Mouse (Mus musculus) stomach, postnatal 0 days (tissue): ENCODE results near the gene Drp2.

Experiments
- CTCF ChIP-seq: IDR thresholded peaks from 2 replicates; pipeline ENCODE4 v1.5.1; 2016; ENCODE audit warnings: antibody characterized with exemption, low read depth, mild to moderate bottlenecking, moderate library complexity
- EP300 ChIP-seq: optimal IDR thresholded peaks from 2 replicates; pipeline ENCODE3; 2016; ENCODE audit warnings: antibody characterized with exemption

- no peak for TF ChIP-seq CTCF
- TF ChIP-seq EP300 = no peak
Observed at GRCm38 (mm10) chrX:134481720-134482119, 77.4 kb downstream of the Drp2 start.
